21 mouse cellular contexts compared by ENCODE assay signal in genomic region chr5:40974892-40975291, GRCm38 (mm10).
DNase-seq lines count a peak whose midpoint lies in the region; ATAC-seq and TF ChIP-seq lines count a peak whose summit lies in the region.
"Had no signal": no experiment of that assay in that cellular context is flagged by ENCODE, and none has a peak within 500 bp of the region (broad histone marks: within the 10 kb centered on the region; RNA-seq: fewer than 3 reads in every experiment).

No protein-coding gene starts in this region.

- no peaks in the 10 kb centered on the region for H3K27me3 ChIP-seq in hindbrain, postnatal 0 days (ENCODE audit: insufficient read depth, low read length)
- H3K27me3 ChIP-seq in hindbrain, embryonic 10.5 days (ENCODE audit: insufficient read depth, poor library complexity, severe bottlenecking), result no peaks in the 10 kb centered on the region
- no peaks in the 10 kb centered on the region for H3K27me3 ChIP-seq in midbrain, embryonic 12.5 days
- no peaks in the 10 kb centered on the region for H3K27me3 ChIP-seq in midbrain, postnatal 0 days (ENCODE audit: insufficient read depth, low read length)
- H3K27me3 ChIP-seq in embryonic facial prominence, embryonic 15.5 days, result no peaks in the 10 kb centered on the region
- H3K27me3 ChIP-seq: forebrain, embryonic 12.5 days; forebrain, embryonic 15.5 days had no signal

- H3K4me1 ChIP-seq in hindbrain, postnatal 0 days (ENCODE audit: insufficient read depth, low read length), result no peaks in the 10 kb centered on the region
- H3K4me1 ChIP-seq in hindbrain, embryonic 10.5 days (replicated peaks), result no peaks in the 10 kb centered on the region
- H3K4me1 ChIP-seq in midbrain, embryonic 12.5 days, result no peaks in the 10 kb centered on the region
- no peaks in the 10 kb centered on the region for H3K4me1 ChIP-seq in midbrain, postnatal 0 days (ENCODE audit: insufficient read depth, low read length)
- no peaks in the 10 kb centered on the region for H3K4me1 ChIP-seq in embryonic facial prominence, embryonic 15.5 days
- H3K4me1 ChIP-seq: forebrain, embryonic 12.5 days; forebrain, embryonic 15.5 days had no signal

- no peaks in the 10 kb centered on the region for H3K36me3 ChIP-seq in hindbrain, postnatal 0 days (ENCODE audit: insufficient read depth, low read length)
- no peaks in the 10 kb centered on the region for H3K36me3 ChIP-seq in hindbrain, embryonic 10.5 days
- no peaks in the 10 kb centered on the region for H3K36me3 ChIP-seq in midbrain, embryonic 12.5 days
- no peaks in the 10 kb centered on the region for H3K36me3 ChIP-seq in midbrain, postnatal 0 days (ENCODE audit: insufficient read depth, low read length)
- H3K36me3 ChIP-seq in embryonic facial prominence, embryonic 15.5 days, result no peaks in the 10 kb centered on the region
- H3K36me3 ChIP-seq: forebrain, embryonic 12.5 days; forebrain, embryonic 15.5 days had no signal

- H3K27ac ChIP-seq in hindbrain, postnatal 0 days, result no peak overlapping the region
- H3K27ac ChIP-seq in hindbrain, embryonic 10.5 days, result no peak overlapping the region
- H3K27ac ChIP-seq in midbrain, embryonic 12.5 days (replicated peaks), result no peak overlapping the region
- H3K27ac ChIP-seq in midbrain, postnatal 0 days (ENCODE audit: low read depth, low read length), result no peak overlapping the region
- H3K27ac ChIP-seq in embryonic facial prominence, embryonic 15.5 days (replicated peaks), result no peak overlapping the region
- H3K27ac ChIP-seq: forebrain, embryonic 12.5 days; forebrain, embryonic 15.5 days; heart, adult 2 months had no signal

- no peaks in the 10 kb centered on the region for H3K9me3 ChIP-seq in hindbrain, postnatal 0 days (ENCODE audit: low read length)
- H3K9me3 ChIP-seq in hindbrain, embryonic 10.5 days, result no peaks in the 10 kb centered on the region
- H3K9me3 ChIP-seq in midbrain, embryonic 12.5 days, result no peaks in the 10 kb centered on the region
- H3K9me3 ChIP-seq in midbrain, postnatal 0 days (ENCODE audit: low read length), result no peaks in the 10 kb centered on the region
- H3K9me3 ChIP-seq in embryonic facial prominence, embryonic 15.5 days (replicated peaks), result no peaks in the 10 kb centered on the region
- H3K9me3 ChIP-seq: forebrain, embryonic 12.5 days; forebrain, embryonic 15.5 days had no signal

- no peak overlapping the region for H3K9ac ChIP-seq in hindbrain, postnatal 0 days (replicated peaks; ENCODE audit: low read length)
- no peak overlapping the region for H3K9ac ChIP-seq in midbrain, embryonic 12.5 days (replicated peaks)
- H3K9ac ChIP-seq in midbrain, postnatal 0 days (replicated peaks; ENCODE audit: low read length, poor library complexity, severe bottlenecking), result no peak overlapping the region
- no peak overlapping the region for H3K9ac ChIP-seq in embryonic facial prominence, embryonic 15.5 days
- H3K9ac ChIP-seq: forebrain, embryonic 12.5 days; forebrain, embryonic 15.5 days had no signal

- no peak overlapping the region for H3K4me2 ChIP-seq in hindbrain, postnatal 0 days (ENCODE audit: low read depth, low read length)
- H3K4me2 ChIP-seq in midbrain, embryonic 12.5 days (replicated peaks), result no peak overlapping the region
- no peak overlapping the region for H3K4me2 ChIP-seq in midbrain, postnatal 0 days (ENCODE audit: low read depth, low read length, poor library complexity, severe bottlenecking)
- no peak overlapping the region for H3K4me2 ChIP-seq in embryonic facial prominence, embryonic 15.5 days (replicated peaks)
- H3K4me2 ChIP-seq: forebrain, embryonic 12.5 days; forebrain, embryonic 15.5 days; heart, embryonic 11.5 days had no signal

- no peak overlapping the region for H3K4me3 ChIP-seq in hindbrain, postnatal 0 days (ENCODE audit: low read length)
- no peak overlapping the region for H3K4me3 ChIP-seq in hindbrain, embryonic 10.5 days
- no peak overlapping the region for H3K4me3 ChIP-seq in midbrain, embryonic 12.5 days
- no peak overlapping the region for H3K4me3 ChIP-seq in midbrain, postnatal 0 days (ENCODE audit: low read depth, low read length)
- H3K4me3 ChIP-seq in embryonic facial prominence, embryonic 15.5 days (replicated peaks), result no peak overlapping the region
- H3K4me3 ChIP-seq: erythroblast, embryonic 14.5 days; forebrain, embryonic 12.5 days; forebrain, embryonic 15.5 days; heart, adult 2 months had no signal

- no peak for TF ChIP-seq CTCF in hindbrain, postnatal 0 days (IDR thresholded peaks at IDR 0.05; ENCODE audit: low read depth)
- TF ChIP-seq CTCF in midbrain, postnatal 0 days (IDR thresholded peaks at IDR 0.05), result no peak

- 0 out of 2 replicates have a peak, but pooled peaks have one; percentile 7 for ATAC-seq in hindbrain, postnatal 0 days
- peak; percentile 27; the same call in 1 of the 2 replicates for ATAC-seq in midbrain, embryonic 12.5 days (ENCODE audit: low FRiP score, low read depth)
- no peak; the same call in 1 of the 2 replicates for ATAC-seq in midbrain, postnatal 0 days (ENCODE audit: low FRiP score)
- 0 out of 2 replicates have a peak, but pooled peaks have one; percentile 29 for ATAC-seq in embryonic facial prominence, embryonic 15.5 days (ENCODE audit: insufficient number of reproducible peaks, low FRiP score, low TSS enrichment, low read depth)
- ATAC-seq: forebrain, embryonic 15.5 days; intestine, postnatal 0 days had no signal

- WGBS in hindbrain, postnatal 0 days, result 87% methylated on average over 1 of the region's 1 CpGs
- 86% methylated on average over 1 of the region's 1 CpGs for WGBS in hindbrain, embryonic 10.5 days
- WGBS in midbrain, embryonic 12.5 days, result 100% methylated on average over 1 of the region's 1 CpGs
- WGBS in midbrain, postnatal 0 days, result 100% methylated on average over 1 of the region's 1 CpGs
- WGBS in embryonic facial prominence, embryonic 15.5 days, result 86% methylated on average over 1 of the region's 1 CpGs

- DNase-seq in heart, adult 11 months, result peak; percentile 85
- no peak for DNase-seq in heart, adult 9 months (ENCODE audit: low spot score in 2 of 2)
- DNase-seq in hindbrain, postnatal 0 days (ENCODE audit: low spot score), result no peak
- no peak for DNase-seq in hindbrain, embryonic 10.5 days (ENCODE audit: low spot score)
- DNase-seq in midbrain, postnatal 0 days (ENCODE audit: low spot score), result no peak
- DNase-seq: adrenal gland, adult 2 months; adrenal gland, postnatal 14 days; B cell, adult 2 months; cerebellum, adult 11 months; cerebellum, adult 2 months; cerebellum, adult 9-11 months; cerebellum, postnatal 25 days; gastrocnemius, postnatal 25 days; heart, adult 2 months had no signal
